Mouse (Mus musculus): Measurements from ENCODE around the gene Pdhx. TPM values are rescaled to one million over a fixed set of nuclear protein-coding genes. Genes with fewer than 3 reads are reported as not detected.

Pdhx gene
- total and polyA plus RNA-seq, 2 experiments: 19.2 to 24.0 TPM

- H3K9ac ChIP-seq (ENCODE audit: low read depth, low read length): no peak overlapping the region
- no peak for DNase-seq (ENCODE audit: extremely low read depth, low read depth, low spot score)
- no peaks in the 10 kb centered on the region for H3K79me2 ChIP-seq (ENCODE audit: control insufficient read depth, insufficient read depth, low read length)
- no peaks in the 10 kb centered on the region for H3K36me3 ChIP-seq (ENCODE audit: control insufficient read depth, insufficient read depth, low read length)
- no peak for TF ChIP-seq CTCF (IDR thresholded peaks at IDR 0.05; ENCODE audit: low read depth, low read length)
- TF ChIP-seq POLR2A (IDR thresholded peaks at IDR 0.05; ENCODE audit: extremely low read depth, insufficient read depth, low read length): no peak
- H3K27me3 ChIP-seq (ENCODE audit: control insufficient read depth, insufficient read depth, low read length): no peaks in the 10 kb centered on the region
- 87% methylated on average over 3 of the region's 3 CpGs for WGBS
- no peak overlapping the region for H3K4me3 ChIP-seq (ENCODE audit: insufficient read depth, low read depth, low read length)
- H3K4me1 ChIP-seq (ENCODE audit: control insufficient read depth, insufficient read depth, low read length): no peaks in the 10 kb centered on the region
- H3K27ac ChIP-seq (replicated peaks; ENCODE audit: insufficient read depth, low read depth, low read length): no peak overlapping the region
These were observed 79.3 kb downstream of the Pdhx start for GRCm38 (mm10) chr2:102993841-102994607.

GRCm38 (mm10) chr2:102992405-102992804 lies 80.9 kb downstream of the Pdhx start:
- no peak for TF ChIP-seq POLR2A (IDR thresholded peaks at IDR 0.05; ENCODE audit: extremely low read depth, insufficient read depth, low read length)
- TF ChIP-seq CTCF (IDR thresholded peaks at IDR 0.05; ENCODE audit: low read depth, low read length): no peak
- Histone ChIP-seq H3K36me3 (ENCODE audit: control insufficient read depth, insufficient read depth, low read length) (no peaks in the 10 kb centered on the region), H3K9ac (ENCODE audit: low read depth, low read length) (no peak overlapping the region), H3K4me3 (ENCODE audit: insufficient read depth, low read depth, low read length) (no peak overlapping the region), H3K27ac (replicated peaks; ENCODE audit: insufficient read depth, low read depth, low read length) (no peak overlapping the region), H3K79me2 (ENCODE audit: control insufficient read depth, insufficient read depth, low read length) (no peaks in the 10 kb centered on the region), H3K27me3 (ENCODE audit: control insufficient read depth, insufficient read depth, low read length) (no peaks in the 10 kb centered on the region), H3K4me1 (ENCODE audit: control insufficient read depth, insufficient read depth, low read length) (no peaks in the 10 kb centered on the region)
- DNase-seq (ENCODE audit: extremely low read depth, low read depth, low spot score): no peak
- 89% methylated on average over 6 of the region's 6 CpGs for WGBS

- WGBS: 40% methylated on average over 2 of the region's 2 CpGs
These were observed 83.0 kb downstream of the Pdhx start for GRCm38 (mm10) chr2:102990301-102990702.

GRCm38 (mm10) chr2:102989446-102989845 lies 83.9 kb downstream of the Pdhx start:
- no peak overlapping the region for H3K27ac ChIP-seq (replicated peaks; ENCODE audit: insufficient read depth, low read depth, low read length)
- 94% methylated on average over 1 of the region's 1 CpGs for WGBS
- TF ChIP-seq CTCF (IDR thresholded peaks at IDR 0.05; ENCODE audit: low read depth, low read length): no peak
- no peak for TF ChIP-seq POLR2A (IDR thresholded peaks at IDR 0.05; ENCODE audit: extremely low read depth, insufficient read depth, low read length)

More at GRCm38 (mm10) chr2:102990301-102990702, 83.0 kb downstream of the Pdhx start:
- no peaks in the 10 kb centered on the region for H3K4me1 ChIP-seq (ENCODE audit: control insufficient read depth, insufficient read depth, low read length)
- no peak overlapping the region for H3K9ac ChIP-seq (ENCODE audit: low read depth, low read length)
- TF ChIP-seq POLR2A (IDR thresholded peaks at IDR 0.05; ENCODE audit: extremely low read depth, insufficient read depth, low read length): no peak
- no peak for TF ChIP-seq CTCF (IDR thresholded peaks at IDR 0.05; ENCODE audit: low read depth, low read length)
- no peak overlapping the region for H3K4me3 ChIP-seq (ENCODE audit: insufficient read depth, low read depth, low read length)
- H3K36me3 ChIP-seq (ENCODE audit: control insufficient read depth, insufficient read depth, low read length): no peaks in the 10 kb centered on the region
- no peaks in the 10 kb centered on the region for H3K79me2 ChIP-seq (ENCODE audit: control insufficient read depth, insufficient read depth, low read length)
- no peaks in the 10 kb centered on the region for H3K27me3 ChIP-seq (ENCODE audit: control insufficient read depth, insufficient read depth, low read length)
- no peak overlapping the region for H3K27ac ChIP-seq (replicated peaks; ENCODE audit: insufficient read depth, low read depth, low read length)
- no peak for DNase-seq (ENCODE audit: extremely low read depth, low read depth, low spot score)

GRCm38 (mm10) chr2:102987708-102988010 lies 85.7 kb downstream of the Pdhx start:
- H3K79me2 ChIP-seq (ENCODE audit: control insufficient read depth, insufficient read depth, low read length): no peaks in the 10 kb centered on the region

More at GRCm38 (mm10) chr2:102989446-102989845, 83.9 kb downstream of the Pdhx start:
- Histone ChIP-seq H3K27me3 (ENCODE audit: control insufficient read depth, insufficient read depth, low read length) (no peaks in the 10 kb centered on the region), H3K9ac (ENCODE audit: low read depth, low read length) (no peak overlapping the region), H3K36me3 (ENCODE audit: control insufficient read depth, insufficient read depth, low read length) (no peaks in the 10 kb centered on the region), H3K4me3 (ENCODE audit: insufficient read depth, low read depth, low read length) (no peak overlapping the region), H3K4me1 (ENCODE audit: control insufficient read depth, insufficient read depth, low read length) (no peaks in the 10 kb centered on the region), H3K79me2 (ENCODE audit: control insufficient read depth, insufficient read depth, low read length) (no peaks in the 10 kb centered on the region)
- no peak for DNase-seq (ENCODE audit: extremely low read depth, low read depth, low spot score)

More at GRCm38 (mm10) chr2:102987708-102988010, 85.7 kb downstream of the Pdhx start:
- WGBS: 91% methylated on average over 4 of the region's 4 CpGs
- H3K4me3 ChIP-seq (ENCODE audit: insufficient read depth, low read depth, low read length): no peak overlapping the region
- H3K27me3 ChIP-seq (ENCODE audit: control insufficient read depth, insufficient read depth, low read length): no peaks in the 10 kb centered on the region
- no peak for TF ChIP-seq CTCF (IDR thresholded peaks at IDR 0.05; ENCODE audit: low read depth, low read length)
- no peak for TF ChIP-seq POLR2A (IDR thresholded peaks at IDR 0.05; ENCODE audit: extremely low read depth, insufficient read depth, low read length)
- H3K4me1 ChIP-seq (ENCODE audit: control insufficient read depth, insufficient read depth, low read length): no peaks in the 10 kb centered on the region
- no peak for DNase-seq (ENCODE audit: extremely low read depth, low read depth, low spot score)
- no peak overlapping the region for H3K27ac ChIP-seq (replicated peaks; ENCODE audit: insufficient read depth, low read depth, low read length)
- H3K9ac ChIP-seq (ENCODE audit: low read depth, low read length): no peak overlapping the region
- no peaks in the 10 kb centered on the region for H3K36me3 ChIP-seq (ENCODE audit: control insufficient read depth, insufficient read depth, low read length)
